Mouse (Mus musculus) left cerebral cortex, adult 9 months (tissue): ENCODE data around the gene Fahd2a.

ENCODE experiments used
- DNase-seq, 2 experiments: peaks; one replicate each; pipeline ENCODE4 v3.0.0; 2022; ENCODE audit warnings: low spot score in 2 of 2

Gene Fahd2a

GRCm38 (mm10) chr2:127444055-127444789, at the start of gene Fahd2a:
Fahd2a (minus strand) TSS chr2:127444565.
- DNase-seq: peak; percentile 74 to 89

GRCm38 (mm10) chr2:127484476-127485170, 40.3 kb upstream of the Fahd2a start:
- no peak for DNase-seq

- no peak for DNase-seq
Measured at GRCm38 (mm10) chr2:127483001-127483400, 38.6 kb upstream of the Fahd2a start.

GRCm38 (mm10) chr2:127482533-127482911, 38.2 kb upstream of the Fahd2a start:
- no peak for DNase-seq

GRCm38 (mm10) chr2:127481841-127482532, 37.6 kb upstream of the Fahd2a start:
- DNase-seq: no peak

- no peak for DNase-seq
Measured at GRCm38 (mm10) chr2:127479763-127480162, 35.4 kb upstream of the Fahd2a start.

GRCm38 (mm10) chr2:127479210-127479609, 34.8 kb upstream of the Fahd2a start:
- peak; percentile 32 to 52 for DNase-seq

GRCm38 (mm10) chr2:127472279-127472678, 27.9 kb upstream of the Fahd2a start:
- no peak for DNase-seq

- no peak for DNase-seq
Measured at GRCm38 (mm10) chr2:127471281-127471680, 26.9 kb upstream of the Fahd2a start.

GRCm38 (mm10) chr2:127470661-127471060, 26.3 kb upstream of the Fahd2a start:
- DNase-seq: no peak

GRCm38 (mm10) chr2:127470183-127470582, 25.8 kb upstream of the Fahd2a start:
- DNase-seq: no peak

GRCm38 (mm10) chr2:127462314-127462713, 17.9 kb upstream of the Fahd2a start:
- DNase-seq: peak in 1 of 2 experiments; percentile 61

- no peak for DNase-seq
Measured at GRCm38 (mm10) chr2:127461351-127461750, 17.0 kb upstream of the Fahd2a start.

GRCm38 (mm10) chr2:127459341-127459740, 15.0 kb upstream of the Fahd2a start:
- no peak for DNase-seq

- DNase-seq: peak in 1 of 2 experiments; percentile 78
Measured at GRCm38 (mm10) chr2:127453764-127454163, 9.4 kb upstream of the Fahd2a start.

GRCm38 (mm10) chr2:127453141-127453540, 8.8 kb upstream of the Fahd2a start:
- no peak for DNase-seq

GRCm38 (mm10) chr2:127451748-127452147, 7.4 kb upstream of the Fahd2a start:
- DNase-seq: no peak

GRCm38 (mm10) chr2:127449691-127450090, 5.3 kb upstream of the Fahd2a start:
- DNase-seq: no peak

GRCm38 (mm10) chr2:127446847-127447246, 2.5 kb upstream of the Fahd2a start:
- DNase-seq: no peak

GRCm38 (mm10) chr2:127437697-127438096, 6.7 kb downstream of the Fahd2a start:
- peak in 1 of 2 experiments; percentile 63 for DNase-seq

- DNase-seq: no peak
Measured at GRCm38 (mm10) chr2:127435554-127435953, 8.8 kb downstream of the Fahd2a start.

- no peak for DNase-seq
Measured at GRCm38 (mm10) chr2:127435135-127435534, 9.2 kb downstream of the Fahd2a start.
